Mouse (Mus musculus) bone marrow, adult 2 months (tissue): ENCODE measurements around the gene Hadh. TPM values are rescaled to one million over a fixed set of nuclear protein-coding genes. Genes with fewer than 3 reads are reported as not detected.

Source experiments
- H3K27ac ChIP-seq: fragments of 200-500 bp; 2 replicates; pipeline ENCODE4 v1.5.1; 2012; ENCODE audit warnings: low read depth, mild to moderate bottlenecking, control low read depth, inconsistent platforms, low read length; ENCODE audit not compliant: control insufficient read depth, poor library complexity, insufficient read depth
- H3K4me1 ChIP-seq: fragments of 200-500 bp; 2 replicates; pipeline ENCODE4 v1.6.1; 2011; ENCODE audit warnings: low read length; ENCODE audit not compliant: control insufficient read depth, insufficient read depth
- H3K4me3 ChIP-seq: fragments of 200-500 bp; replicated peaks from 2 replicates; pipeline ENCODE3; 2011; ENCODE audit warnings: mild to moderate bottlenecking, low read depth, low read length, control low read depth; ENCODE audit not compliant: control insufficient read depth
- CTCF ChIP-seq: fragments of 200-500 bp; IDR thresholded peaks from 2 replicates; pipeline ENCODE4 v1.5.1; 2011; ENCODE audit warnings: low read length, control low read depth; ENCODE audit not compliant: control insufficient read depth, insufficient read depth
- POLR2A ChIP-seq: fragments of 200-500 bp; IDR thresholded peaks from 2 replicates; pipeline ENCODE4 v1.6.1; 2011; ENCODE audit warnings: low read depth, mild to moderate bottlenecking, control low read depth, low read length, borderline replicate concordance; ENCODE audit not compliant: control insufficient read depth
- WGBS: fragments of 180-500 bp; shearing (Covaris S2); methylation state at CpG from one replicate; pipeline ENCODE4 v1.1.7; 2018; 5-methylcytosine and 5-hydroxymethylcytosine counted together
- polyA plus RNA-seq: library from polyadenylated mRNA; stranded (reverse); fragments of >200 nt; gene quantifications from 2 replicates; pipeline ENCODE4 v1.2.4, GENCODE M21; 2011; ENCODE audit warnings: low replicate concordance; ENCODE audit not compliant: missing spikeins, insufficient read depth, insufficient read length

The Hadh gene
- polyA plus RNA-seq, 1 experiment, result 22.7 TPM

DNA sequence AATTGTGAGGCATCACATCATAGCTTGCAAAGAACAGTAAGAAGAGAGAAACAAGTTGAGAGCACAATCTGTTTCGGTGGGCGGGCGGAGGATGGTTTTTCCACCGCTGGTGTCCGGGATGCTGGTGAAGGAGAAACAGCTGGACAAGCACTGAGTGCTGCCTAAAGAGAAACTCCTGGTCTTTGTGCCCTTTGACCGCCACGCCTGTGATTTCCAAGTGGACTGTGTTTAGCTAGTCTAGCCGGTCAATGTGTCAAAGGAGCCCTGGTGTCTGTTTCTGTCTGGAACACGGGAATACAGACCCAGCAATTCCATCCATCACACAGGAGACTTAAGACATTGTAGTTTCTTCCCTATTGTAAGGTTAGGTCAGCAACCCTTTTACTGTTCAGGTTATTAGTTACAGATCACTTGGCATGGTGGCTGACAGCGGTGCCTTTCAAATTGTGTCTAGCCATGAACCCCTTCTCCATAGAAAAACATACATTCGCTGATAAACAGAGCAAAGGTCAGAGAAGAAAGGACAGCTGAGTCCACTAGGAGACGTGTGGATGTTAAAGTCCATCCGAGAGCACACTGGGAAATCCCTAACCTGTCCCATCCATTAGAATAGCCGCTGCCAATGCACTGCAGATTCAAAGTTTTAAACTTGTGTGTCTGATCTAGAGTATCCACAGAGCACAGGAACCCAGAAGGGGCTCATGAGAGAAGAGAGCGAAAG is 8.0 kb downstream of the Hadh start:
- no peak overlapping the region for H3K4me3 ChIP-seq
- WGBS, result 88% methylated on average over 15 of the region's 15 CpGs
- no peaks in the 10 kb centered on the region; the same call in 1 of the 2 replicates for H3K4me1 ChIP-seq
- H3K27ac ChIP-seq, result no peak overlapping the region
- no peak for TF ChIP-seq CTCF
- TF ChIP-seq POLR2A, result no peak

DNA sequence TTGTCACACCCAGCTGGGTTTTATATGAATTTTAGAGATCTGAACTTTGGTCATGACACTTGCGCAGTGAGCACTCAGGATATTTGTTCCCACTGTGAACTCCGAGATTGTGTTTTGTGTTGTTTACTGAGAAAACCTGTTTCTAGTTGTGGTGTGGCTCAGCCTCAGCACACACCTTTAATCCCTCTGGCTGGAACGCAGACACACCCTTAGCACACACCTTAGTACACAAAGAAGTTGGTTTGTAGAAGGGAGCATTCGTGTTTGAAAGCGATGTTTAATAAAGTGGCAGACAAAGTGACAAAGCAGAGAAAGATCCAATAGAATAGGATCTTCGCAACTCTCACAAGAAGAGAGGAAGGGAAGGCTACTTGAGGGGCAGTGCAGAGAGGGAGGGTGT is 11.5 kb downstream of the Hadh start:
- no peak overlapping the region for H3K4me3 ChIP-seq
- TF ChIP-seq POLR2A, result no peak
- TF ChIP-seq CTCF, result no peak
- H3K4me1 ChIP-seq, result no peaks in the 10 kb centered on the region
- no peak overlapping the region for H3K27ac ChIP-seq
- 92% methylated on average over 6 of the region's 6 CpGs for WGBS

DNA sequence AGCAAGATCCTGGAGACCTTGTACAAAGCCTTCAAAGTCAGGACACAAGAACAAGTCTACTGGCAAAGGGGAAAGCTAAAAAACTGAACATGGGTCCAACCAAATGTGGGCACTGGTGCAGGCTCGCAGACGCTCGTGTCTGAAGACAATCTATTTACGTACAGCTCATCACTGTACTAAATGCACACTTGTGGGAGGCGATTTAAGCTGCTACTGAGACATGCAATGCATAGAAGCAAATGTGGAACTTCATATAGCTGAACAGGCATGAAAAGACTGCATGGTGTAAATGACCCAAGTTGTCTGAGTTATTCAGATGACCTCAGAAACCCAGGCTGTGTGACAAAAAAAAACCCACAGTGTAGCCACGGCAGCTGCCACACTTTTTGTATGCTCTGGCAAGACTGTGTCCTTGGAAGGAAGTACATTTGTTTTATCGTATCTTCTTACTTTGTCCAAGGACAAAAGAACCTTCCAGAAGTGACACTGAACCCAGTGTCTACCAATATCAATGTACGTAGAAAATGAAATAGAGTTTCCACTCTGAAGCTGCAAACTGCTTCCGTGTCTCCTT is 12.4 kb downstream of the Hadh start:
- WGBS, result 86% methylated on average over 9 of the region's 9 CpGs
- no peak overlapping the region for H3K27ac ChIP-seq

DNA sequence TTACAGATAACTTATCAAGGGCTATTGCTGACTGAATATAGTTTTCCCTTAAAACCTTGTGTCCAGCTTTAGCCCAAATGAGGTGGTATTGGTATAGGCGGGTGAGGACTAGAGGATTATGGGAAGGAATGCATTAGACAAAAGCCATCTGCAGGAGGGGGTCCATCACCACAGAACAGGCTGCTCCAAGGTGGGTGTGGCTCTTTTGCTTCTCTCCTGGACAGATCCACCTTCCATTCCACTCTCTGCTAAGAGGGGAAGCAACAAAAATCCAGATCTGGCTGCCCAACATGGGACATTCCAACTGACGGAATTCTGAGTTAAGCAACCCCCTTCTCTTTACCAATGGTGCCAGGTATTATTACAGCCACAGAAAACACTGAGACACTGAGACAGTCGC is 13.0 kb downstream of the Hadh start:
- WGBS, result 89% methylated on average over 3 of the region's 3 CpGs
- Histone ChIP-seq H3K4me3 (no peak overlapping the region), H3K27ac (no peak overlapping the region), H3K4me1 (no peaks in the 10 kb centered on the region)
- no peak for TF ChIP-seq POLR2A
- no peak for TF ChIP-seq CTCF

More for the DNA sequence above, 12.4 kb downstream of the Hadh start:
- Histone ChIP-seq H3K4me3 (no peak overlapping the region), H3K4me1 (no peaks in the 10 kb centered on the region)
- no peak for TF ChIP-seq CTCF
- TF ChIP-seq POLR2A, result no peak

DNA sequence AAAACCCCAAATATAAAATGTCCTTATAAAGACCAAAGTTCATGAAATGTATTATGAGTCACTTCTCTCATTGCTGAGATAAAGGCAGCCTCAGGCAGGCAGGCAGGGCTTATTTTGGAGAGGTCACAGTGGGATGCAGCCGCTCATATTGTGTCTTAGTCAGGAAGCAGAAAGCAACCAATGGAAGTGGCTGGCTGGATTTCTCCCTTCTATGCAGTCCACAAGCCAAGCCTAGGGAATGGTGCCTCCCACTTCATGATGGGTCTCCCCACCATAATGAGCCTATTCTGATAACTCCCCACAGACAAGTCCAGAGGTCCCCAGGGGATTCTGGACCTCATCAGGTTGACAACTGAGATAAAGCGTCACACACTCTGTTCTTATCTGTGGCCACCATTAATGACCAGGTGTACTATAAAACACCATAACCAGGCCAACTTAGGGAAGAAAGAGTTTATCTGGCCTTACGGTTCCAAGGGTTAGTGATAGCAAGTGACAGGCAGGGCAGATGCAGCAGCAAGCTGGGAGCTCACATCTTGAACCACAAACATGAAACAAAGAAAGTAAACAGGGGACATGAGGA is 16.4 kb downstream of the Hadh start:
- Histone ChIP-seq H3K4me3 (no peak overlapping the region), H3K27ac (no peak overlapping the region), H3K4me1 (no peaks in the 10 kb centered on the region)
- 78% methylated on average over 3 of the region's 3 CpGs for WGBS
- TF ChIP-seq CTCF (no peak), POLR2A (no peak)

DNA sequence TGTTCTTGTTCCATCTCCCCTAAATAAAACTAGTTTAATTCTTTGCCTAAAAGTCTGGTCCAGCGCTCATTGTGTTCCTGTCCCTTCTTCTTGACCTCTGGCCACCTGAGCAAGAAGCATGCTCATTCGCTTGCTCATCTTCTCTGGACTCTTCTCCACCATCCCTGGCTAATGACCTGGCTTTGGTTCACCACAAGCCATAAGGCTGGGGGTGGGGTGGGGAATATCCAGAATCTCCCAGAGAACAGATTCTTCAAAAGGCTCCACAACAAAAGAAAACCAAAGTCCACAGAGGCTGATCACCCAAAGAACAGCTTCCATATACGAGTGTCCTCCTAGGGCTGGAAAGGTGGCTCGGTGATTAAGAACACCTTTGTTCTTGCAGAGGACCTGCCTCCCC is 16.9 kb downstream of the Hadh start:
- WGBS, result 83% methylated on average over 4 of the region's 4 CpGs

DNA sequence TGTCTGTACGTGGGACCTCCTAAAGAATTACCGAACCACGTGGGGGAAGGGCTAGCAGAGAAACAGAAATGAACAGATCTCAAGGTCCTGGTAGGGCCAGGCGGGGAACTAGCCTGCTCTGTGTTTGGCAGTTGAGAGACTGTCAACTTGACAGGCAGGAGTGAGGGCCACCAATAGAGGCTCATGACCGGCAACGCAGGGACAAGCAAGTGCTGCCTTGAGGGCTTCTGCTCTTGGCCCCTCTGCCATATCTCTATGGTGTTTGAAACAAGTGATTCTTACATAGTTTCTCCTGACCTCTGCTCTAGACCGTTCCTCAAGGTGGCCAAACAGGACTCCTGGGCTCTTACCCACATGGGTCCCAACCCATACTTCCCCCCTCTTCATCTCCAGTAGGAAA is 20.3 kb downstream of the Hadh start:
- WGBS, result 83% methylated on average over 7 of the region's 7 CpGs
- no peak for TF ChIP-seq CTCF
- no peak for TF ChIP-seq POLR2A
- H3K4me1 ChIP-seq, result no peaks in the 10 kb centered on the region
- no peak overlapping the region for H3K27ac ChIP-seq
- no peak overlapping the region for H3K4me3 ChIP-seq

More for the DNA sequence above, 16.9 kb downstream of the Hadh start:
- no peak overlapping the region for H3K27ac ChIP-seq
- TF ChIP-seq CTCF (no peak), POLR2A (no peak)
- no peak overlapping the region for H3K4me3 ChIP-seq
- no peaks in the 10 kb centered on the region for H3K4me1 ChIP-seq

DNA sequence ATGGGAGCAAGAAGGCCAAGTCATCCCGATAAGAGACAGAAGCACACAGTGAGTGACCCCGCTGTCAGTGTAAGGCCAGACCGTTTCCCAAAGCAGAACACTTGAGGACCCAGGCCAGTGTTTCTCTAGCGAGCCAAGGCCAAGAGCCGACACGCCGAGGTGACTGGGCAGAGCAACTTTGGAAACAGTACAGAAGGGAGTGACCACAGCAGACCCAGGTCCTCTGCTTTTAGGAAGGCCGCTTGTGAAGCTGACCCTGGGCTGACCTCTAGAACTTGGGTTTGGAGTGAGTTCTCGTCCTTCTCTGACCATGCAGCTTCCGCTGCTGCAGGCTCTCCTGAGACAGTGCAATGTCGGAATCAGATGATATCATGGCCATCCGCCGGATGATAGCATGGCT is 20.9 kb downstream of the Hadh start:
- H3K4me1 ChIP-seq, result no peaks in the 10 kb centered on the region
- WGBS, result 87% methylated on average over 13 of the region's 13 CpGs
- H3K4me3 ChIP-seq, result no peak overlapping the region
- H3K27ac ChIP-seq, result no peak overlapping the region
- TF ChIP-seq POLR2A, result no peak
- TF ChIP-seq CTCF, result no peak
